Mouse (Mus musculus) mature B cell (primary cell): ENCODE results near the gene Galnt12.

Experiments
- in situ Hi-C: fragments of 300-500 bp; cut with MboI; formaldehyde crosslinking; loops from 2 replicates; pipeline ENCODE4 v1.14.3; 2019

Gene Galnt12

DNA sequence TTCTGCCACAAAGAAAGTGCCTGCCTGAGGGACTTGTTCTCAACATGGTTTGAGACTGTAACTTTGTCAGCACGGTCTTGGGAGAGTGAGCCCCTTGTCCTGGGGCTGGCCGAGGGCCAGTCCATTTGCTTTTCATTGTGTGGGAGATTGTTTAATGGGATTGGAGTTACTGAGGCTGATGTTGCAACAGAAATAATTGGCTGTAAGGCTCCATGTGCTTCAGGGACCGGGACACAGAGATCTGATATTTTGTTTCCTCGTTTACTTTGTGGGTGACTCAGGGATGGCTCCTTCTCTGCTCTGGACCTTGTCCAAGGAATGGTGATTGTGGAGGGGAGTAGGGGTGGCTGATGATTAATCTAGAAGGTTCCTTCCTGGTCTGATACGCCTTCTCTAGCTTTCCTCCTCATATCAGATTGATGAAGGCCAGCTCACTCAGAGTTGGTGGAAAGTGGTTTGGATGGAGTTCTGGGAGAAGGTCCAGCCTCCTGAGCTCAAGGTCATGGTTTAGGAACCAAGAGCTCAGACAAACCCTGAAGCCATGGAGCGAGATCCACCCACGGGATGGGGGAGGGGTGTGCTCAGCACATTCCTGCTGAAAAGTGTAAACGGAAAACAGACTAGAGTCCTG lies 60.0 kb downstream of the Galnt12 start:
- in situ Hi-C loops: no loop called here

DNA sequence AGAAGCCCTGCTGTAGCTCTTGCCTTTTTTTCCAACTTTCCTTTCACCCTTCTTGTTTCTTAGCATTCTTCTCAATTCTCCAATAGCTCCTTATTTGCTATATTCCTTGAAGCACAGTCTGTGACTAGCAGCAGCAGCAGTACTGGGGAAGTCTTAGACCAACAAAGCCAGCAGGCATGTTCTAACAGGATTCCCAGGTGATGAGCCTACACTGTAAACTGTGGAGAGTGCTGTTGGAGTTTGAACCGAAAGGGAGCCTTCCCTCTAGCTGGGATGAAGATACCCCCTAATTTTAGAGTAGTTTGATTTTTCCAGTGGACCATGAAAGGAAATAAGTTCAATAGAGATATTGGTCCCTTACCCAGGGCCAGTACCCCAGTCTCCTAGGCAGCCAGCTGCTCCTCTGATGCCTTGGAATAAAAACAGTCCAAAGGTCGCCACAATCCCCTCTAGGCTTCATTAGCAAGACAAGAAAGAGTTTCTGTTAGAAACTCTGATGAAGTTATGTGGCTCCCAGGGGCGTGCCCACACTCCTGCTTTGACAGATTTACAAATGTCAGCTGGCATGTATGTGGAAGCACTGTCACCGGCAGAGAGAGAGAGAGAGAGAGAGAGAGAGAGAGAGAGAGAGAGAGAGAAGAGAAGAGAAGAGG lies 69.5 kb downstream of the Galnt12 start:
- in situ Hi-C loops: no loop called here

DNA sequence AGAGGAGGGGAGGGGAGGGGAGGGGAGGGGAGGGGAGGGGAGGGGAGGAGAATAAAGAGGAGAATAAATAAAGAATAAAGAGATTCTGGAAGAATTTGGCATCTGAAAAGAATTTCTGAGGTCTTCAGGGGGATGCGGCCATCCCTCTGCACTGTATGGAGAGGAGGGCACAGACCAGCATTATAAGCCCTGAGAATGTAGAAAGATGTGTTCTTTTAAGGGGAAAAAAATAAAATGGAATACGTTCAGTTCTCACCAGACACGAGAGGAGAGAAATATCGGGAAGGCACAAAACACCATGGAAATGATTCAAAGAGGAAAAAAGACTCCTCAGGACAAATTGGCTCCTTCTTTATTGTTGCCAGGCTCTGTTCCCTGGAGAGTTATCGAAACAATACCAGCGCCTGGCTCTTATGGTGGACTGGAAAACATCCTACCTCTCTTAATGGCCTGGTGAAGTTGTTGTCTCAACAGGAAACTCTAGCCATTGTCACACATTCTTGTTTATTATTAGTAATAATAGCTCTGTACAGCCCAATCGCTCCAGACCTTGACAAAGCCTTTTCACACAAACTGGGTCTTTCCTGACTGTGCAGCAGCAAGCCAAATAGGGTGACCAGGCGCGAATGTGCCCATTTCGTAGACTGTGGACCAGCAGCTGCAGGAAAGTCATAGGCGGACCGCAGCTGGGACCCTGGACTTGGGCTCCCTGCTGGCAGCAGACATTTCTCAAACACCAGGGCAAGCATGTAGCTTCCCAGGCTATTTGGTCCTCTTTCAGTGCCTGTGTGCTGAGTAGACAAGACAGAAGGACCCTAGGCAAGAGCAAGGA lies 70.3 kb downstream of the Galnt12 start:
- in situ Hi-C loops: no loop called here

DNA sequence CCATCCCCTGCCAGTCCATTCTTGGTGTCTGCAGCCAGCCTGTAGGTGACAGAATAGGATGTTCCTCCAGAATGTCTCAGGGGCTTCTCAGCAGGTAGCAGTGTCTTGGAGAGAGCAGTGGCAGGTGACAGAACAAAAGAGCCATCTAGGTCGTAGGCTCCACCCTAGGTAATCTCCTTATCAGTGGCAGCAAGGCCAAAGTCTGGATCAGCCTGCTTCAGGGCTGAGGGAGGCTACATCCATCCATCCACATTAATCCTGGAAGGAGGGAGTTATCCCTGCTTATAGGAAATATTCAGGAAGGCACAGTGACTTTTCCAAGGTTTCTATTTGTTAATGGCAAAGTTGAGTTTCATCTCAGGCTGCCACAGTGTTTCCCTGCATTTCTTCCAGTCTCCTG lies 80.6 kb downstream of the Galnt12 start:
- in situ Hi-C loops: no loop called here
